Mouse (Mus musculus): ENCODE measurements around the gene Rps27rt. TPM values are rescaled to one million over a fixed set of nuclear protein-coding genes. Genes with fewer than 3 reads are reported as not detected.
"Not testable (repeated sequence)": the region's sequence is repeated elsewhere in the genome, so short reads cannot be mapped to it uniquely, and the experiment has no call there.

The Rps27rt gene
- total RNA-seq (2021), result 10 to 100 TPM; 15.8 to 18.0 TPM
- long read RNA-seq, experiment 1, transcript Rps27rt-201 (1 exons, 374 nt), result major isoform, 91 of 91 reads
- long read RNA-seq, experiment 1, partial matches to known transcripts, result 0 of 91 reads
- long read RNA-seq, experiment 1, other reads (novel, unspliced or antisense), result 0 of 91 reads
- long read RNA-seq, experiment 2, transcript Rps27rt-201 (1 exons, 374 nt), result major isoform, 96 of 96 reads
- long read RNA-seq, experiment 2, partial matches to known transcripts, result 0 of 96 reads
- long read RNA-seq, experiment 2, other reads (novel, unspliced or antisense), result 0 of 96 reads

- DNase-seq, result no peak
These were observed at the start of gene Rps27rt for GRCm38 (mm10) chr9:114982689-114983360. TSS of gene Rps27rt (minus strand) at chr9:114982739.

GRCm38 (mm10) chr9:115031046-115031445 is 48.5 kb upstream of the Rps27rt start:
- not testable (repeated sequence) for DNase-seq

GRCm38 (mm10) chr9:115030581-115030980 is 48.0 kb upstream of the Rps27rt start:
- DNase-seq, result no peak

GRCm38 (mm10) chr9:115029307-115029706 is 46.8 kb upstream of the Rps27rt start:
- DNase-seq, result no peak

GRCm38 (mm10) chr9:115023708-115024383 is 41.3 kb upstream of the Rps27rt start:
- DNase-seq, result peak; percentile 46 to 67

- DNase-seq, result no peak
These were observed 40.6 kb upstream of the Rps27rt start for GRCm38 (mm10) chr9:115023137-115023536.

- no peak for DNase-seq
These were observed 38.9 kb upstream of the Rps27rt start for GRCm38 (mm10) chr9:115021419-115021818.

GRCm38 (mm10) chr9:115020141-115020540 is 37.6 kb upstream of the Rps27rt start:
- DNase-seq, result no peak

GRCm38 (mm10) chr9:115012367-115012766 is 29.8 kb upstream of the Rps27rt start:
- DNase-seq, result no peak

- no peak for DNase-seq
These were observed 25.7 kb upstream of the Rps27rt start for GRCm38 (mm10) chr9:115008194-115008593.

GRCm38 (mm10) chr9:115007776-115008175 is 25.2 kb upstream of the Rps27rt start:
- DNase-seq, result no peak

GRCm38 (mm10) chr9:115005446-115005845 is 22.9 kb upstream of the Rps27rt start:
- DNase-seq, result no peak

GRCm38 (mm10) chr9:114999771-115000146 is 17.2 kb upstream of the Rps27rt start:
- no peak for DNase-seq

GRCm38 (mm10) chr9:114999010-114999770 is 16.7 kb upstream of the Rps27rt start:
- DNase-seq, result no peak

GRCm38 (mm10) chr9:114996489-114996888 is 13.9 kb upstream of the Rps27rt start:
- no peak for DNase-seq

GRCm38 (mm10) chr9:114995716-114996115 is 13.2 kb upstream of the Rps27rt start:
- no peak for DNase-seq

GRCm38 (mm10) chr9:114995250-114995649 is 12.7 kb upstream of the Rps27rt start:
- DNase-seq, result no peak

- no peak for DNase-seq
These were observed 10.0 kb upstream of the Rps27rt start for GRCm38 (mm10) chr9:114992528-114992927.

GRCm38 (mm10) chr9:114990421-114990820 is 7.9 kb upstream of the Rps27rt start:
- no peak for DNase-seq

GRCm38 (mm10) chr9:114988610-114989327 is 6.2 kb upstream of the Rps27rt start:
- no peak for DNase-seq

GRCm38 (mm10) chr9:114988029-114988428 is 5.5 kb upstream of the Rps27rt start:
- no peak for DNase-seq

GRCm38 (mm10) chr9:114986361-114986760 is 3.8 kb upstream of the Rps27rt start:
- DNase-seq, result no peak

Measured in heart, adult 18-20 months (tissue).